Comparison of ENCODE assay signal across 8 mouse cellular contexts in the genomic region with DNA sequence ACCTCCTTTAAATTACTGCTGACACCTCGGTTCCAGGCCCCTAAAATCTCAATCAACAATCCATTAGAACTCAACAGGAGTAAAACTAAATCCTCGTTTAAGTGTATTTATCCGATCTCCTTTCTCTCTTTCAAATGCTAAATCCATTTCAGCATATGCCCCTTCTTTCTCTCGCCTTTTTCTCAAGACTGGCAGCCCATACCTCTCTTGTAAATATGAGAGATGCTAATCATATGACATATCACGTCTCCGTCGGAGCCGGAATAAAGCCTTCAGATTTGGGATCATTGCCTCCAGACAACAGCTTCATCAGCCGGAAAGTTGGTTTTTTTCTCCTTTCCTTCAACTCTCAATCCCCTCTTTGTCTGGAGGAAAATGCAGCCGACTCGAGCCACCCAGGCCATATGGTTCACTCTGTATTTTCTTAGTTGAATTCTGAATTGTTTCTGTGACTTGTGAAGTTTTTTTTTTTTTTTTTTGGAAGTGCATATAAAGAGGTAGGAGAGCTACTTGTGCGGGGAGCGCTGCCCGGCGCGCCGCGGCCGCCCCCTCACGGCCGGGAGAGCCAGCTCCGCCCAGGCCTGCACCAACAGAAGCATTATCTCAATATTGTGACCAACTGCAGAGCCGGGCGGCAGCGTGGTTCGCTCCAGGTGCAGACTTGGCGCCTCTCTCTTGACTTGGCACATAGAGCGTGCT. TPM values are rescaled to one million over a fixed set of nuclear protein-coding genes. Genes with fewer than 3 reads are reported as not detected.
DNase-seq lines count a peak whose midpoint lies in the region; ATAC-seq and TF ChIP-seq lines count a peak whose summit lies in the region.
"Had no signal": no experiment of that assay in that cellular context is flagged by ENCODE, and none has a peak within 500 bp of the region (broad histone marks: within the 10 kb centered on the region; RNA-seq: fewer than 3 reads in every experiment).

No protein-coding gene starts in this region.

- H3K4me3 ChIP-seq in CH12.LX (replicated peaks in 1 of 3; ENCODE audit: low read depth in 2 of 3, low read length in 2 of 3, poor library complexity in 1 of 3) (no peak overlapping the region), MEL (ENCODE audit: control insufficient read depth in 1 of 2, insufficient read depth in 1 of 2, low read depth in 2 of 2, low read length in 2 of 2) (peak overlapping the region; percentile 53 to 85)
- H3K4me3 ChIP-seq in forebrain, embryonic 15.5 days: peak overlapping the region; percentile 43
- peak overlapping the region; percentile 36 for H3K4me3 ChIP-seq in limb, embryonic 12.5 days (replicated peaks)
- peak overlapping the region; percentile 27 for H3K4me3 ChIP-seq in neural tube, embryonic 12.5 days

- H3K36me3 ChIP-seq in CH12.LX (replicated peaks in 1 of 2; ENCODE audit: control insufficient read depth in 1 of 2, insufficient read depth in 1 of 2, low read length in 1 of 2) (no peaks in the 10 kb centered on the region), MEL (ENCODE audit: control insufficient read depth in 1 of 2, insufficient read depth in 2 of 2, low read length in 2 of 2) (peaks cover 0 to 3% of the 10 kb centered on the region in 2 experiments; a peak in 1 of 4 replicates)
- H3K36me3 ChIP-seq in forebrain, embryonic 15.5 days: no peaks in the 10 kb centered on the region
- no peaks in the 10 kb centered on the region for H3K36me3 ChIP-seq in limb, embryonic 12.5 days
- H3K36me3 ChIP-seq in neural tube, embryonic 12.5 days: no peaks in the 10 kb centered on the region

- ATAC-seq in forebrain, embryonic 15.5 days (replicated peaks): peak; percentile 79
- ATAC-seq in limb, embryonic 12.5 days (ENCODE audit: insufficient number of reproducible peaks, insufficient read depth, low FRiP score, low TSS enrichment, low read depth): no peak
- ATAC-seq in neural tube, embryonic 12.5 days (ENCODE audit: low FRiP score, low read depth): peak; percentile 52

- no peaks in the 10 kb centered on the region for H3K9me3 ChIP-seq in CH12.LX (replicated peaks; ENCODE audit: low read length)
- H3K9me3 ChIP-seq in MEL (replicated peaks; ENCODE audit: insufficient read depth, low read length): no peaks in the 10 kb centered on the region
- no peaks in the 10 kb centered on the region for H3K9me3 ChIP-seq in forebrain, embryonic 15.5 days
- H3K9me3 ChIP-seq in limb, embryonic 12.5 days: no peaks in the 10 kb centered on the region
- no peaks in the 10 kb centered on the region for H3K9me3 ChIP-seq in neural tube, embryonic 12.5 days

- H3K9ac ChIP-seq in CH12.LX (ENCODE audit: insufficient read depth, low read depth) (no peak overlapping the region), MEL (ENCODE audit: control insufficient read depth, low read depth, low read length, poor library complexity, severe bottlenecking) (peak overlapping the region; percentile 52)
- H3K9ac ChIP-seq in forebrain, embryonic 15.5 days (replicated peaks): peak overlapping the region; percentile 43; the same call in 1 of the 2 replicates
- H3K9ac ChIP-seq in limb, embryonic 12.5 days (replicated peaks): no peak overlapping the region
- H3K9ac ChIP-seq in neural tube, embryonic 12.5 days: no peak overlapping the region

- TF ChIP-seq POLR2A in CH12.LX (IDR thresholded peaks at IDR 0.05; ENCODE audit: low read depth, low read length) (no peak), MEL (IDR thresholded peaks at IDR 0.05; ENCODE audit: control insufficient read depth in 1 of 2, insufficient read depth in 1 of 2, low read depth in 1 of 2, low read length in 2 of 2, poor library complexity in 1 of 2) (no peak)

- in situ Hi-C loops in CH12.LX (cut with MboI; ENCODE audit: low pct_ligation_motif_present, low pct_unique_long_range_greater_than_20kb, low sequenced_read_pairs): loop anchor here (25.0 kb wide), 1 partner anchor 111 kb away; no protein-coding TSS in a partner anchor

- peak overlapping the region; percentile 29 for H3K4me2 ChIP-seq in CH12.LX (ENCODE audit: insufficient read depth, low read depth, poor library complexity, severe bottlenecking)
- peak overlapping the region; percentile 52 for H3K4me2 ChIP-seq in forebrain, embryonic 15.5 days (replicated peaks)
- H3K4me2 ChIP-seq in limb, embryonic 12.5 days: peak overlapping the region; percentile 60
- H3K4me2 ChIP-seq in neural tube, embryonic 12.5 days (replicated peaks): peak overlapping the region; percentile 61

- no peak for TF ChIP-seq RAD21 in CH12.LX (IDR thresholded peaks at IDR 0.05; ENCODE audit: low read depth, low read length)
- peak; percentile 29 for TF ChIP-seq RAD21 in MEL (IDR thresholded peaks at IDR 0.05; ENCODE audit: low read depth, low read length)

- dilution Hi-C loops in CH12.LX (cut with MboI; ENCODE audit: extremely low pct_ligation_motif_present, extremely low pct_unique_long_range_greater_than_20kb, low sequenced_read_pairs): no loop called here

- H3K4me1 ChIP-seq in CH12.LX (ENCODE audit: control insufficient read depth in 1 of 2, insufficient read depth in 2 of 2) (no peaks in the 10 kb centered on the region), MEL (ENCODE audit: control insufficient read depth in 1 of 2, insufficient read depth in 2 of 2, low read length in 2 of 2) (no peaks in the 10 kb centered on the region)
- peaks cover 32% of the 10 kb centered on the region for H3K4me1 ChIP-seq in forebrain, embryonic 15.5 days
- H3K4me1 ChIP-seq in limb, embryonic 12.5 days (replicated peaks): peaks cover 10% of the 10 kb centered on the region
- peaks cover 25% of the 10 kb centered on the region for H3K4me1 ChIP-seq in neural tube, embryonic 12.5 days

- WGBS in forebrain, embryonic 15.5 days: under 1% methylated on average over 28 of the region's 28 CpGs
- under 1% methylated on average over 28 of the region's 28 CpGs for WGBS in limb, embryonic 12.5 days
- under 1% methylated on average over 28 of the region's 28 CpGs for WGBS in neural tube, embryonic 12.5 days

- TF ChIP-seq CTCF in CH12.LX (conservative IDR thresholded peaks at IDR 0.05 in 1 of 2, IDR thresholded peaks at IDR 0.05 in 1 of 2; ENCODE audit: low read depth in 2 of 2, low read length in 2 of 2) (no peak), MEL (IDR thresholded peaks at IDR 0.05 in 2 of 3, conservative IDR thresholded peaks at IDR 0.05 in 1 of 3; ENCODE audit: control insufficient read depth in 1 of 3, insufficient read depth in 1 of 3, low read depth in 2 of 3, low read length in 3 of 3, poor library complexity in 1 of 3, severe bottlenecking in 1 of 3) (peak in 2 of 3 experiments; percentile 45 to 60; a peak in 4 of 6 replicates)

- no peak overlapping the region for H3K27ac ChIP-seq in CH12.LX (ENCODE audit: insufficient read depth, low read depth)
- no peak overlapping the region for H3K27ac ChIP-seq in MEL (ENCODE audit: control insufficient read depth, low read depth, low read length)
- H3K27ac ChIP-seq in forebrain, embryonic 15.5 days (replicated peaks): peak overlapping the region; percentile 94
- H3K27ac ChIP-seq in limb, embryonic 12.5 days: no peak overlapping the region
- H3K27ac ChIP-seq in neural tube, embryonic 12.5 days: no peak overlapping the region

- TF ChIP-seq EP300 in CH12.LX (IDR thresholded peaks at IDR 0.05; ENCODE audit: low read length) (no peak), MEL (IDR thresholded peaks at IDR 0.05; ENCODE audit: low read depth in 1 of 2, low read length in 2 of 2) (no peak)

- H3K27me3 ChIP-seq in CH12.LX (replicated peaks) (no peaks in the 10 kb centered on the region), MEL (ENCODE audit: control insufficient read depth in 1 of 2, insufficient read depth in 2 of 2, low read length in 2 of 2) (no peaks in the 10 kb centered on the region; a peak in 2 of 4 replicates)
- H3K27me3 ChIP-seq in forebrain, embryonic 15.5 days: peaks cover 27% of the 10 kb centered on the region
- H3K27me3 ChIP-seq in limb, embryonic 12.5 days: peaks cover 76% of the 10 kb centered on the region
- peaks cover 57% of the 10 kb centered on the region for H3K27me3 ChIP-seq in neural tube, embryonic 12.5 days (replicated peaks)

- H3K79me2 ChIP-seq in CH12.LX (replicated peaks; ENCODE audit: control insufficient read depth, extremely low read depth, insufficient read depth, poor library complexity, severe bottlenecking): no peaks in the 10 kb centered on the region
- H3K79me2 ChIP-seq in MEL (ENCODE audit: control insufficient read depth, insufficient read depth, low read length, poor library complexity): no peaks in the 10 kb centered on the region; the same call in 1 of the 2 replicates

- DNase-seq in CH12.LX (ENCODE audit: extremely low read depth) (no peak), MEL (ENCODE audit: low read depth, low spot score) (peak; percentile 81)
- DNase-seq in right cerebral cortex, postnatal 4 days: no peak
- no peak for DNase-seq in T-cell, adult 2 months (ENCODE audit: low spot score)

TF ChIP-seq in CH12.LX, 34 proteins besides CTCF, POLR2A, EP300 and RAD21:
- TF ChIP-seq ZNF384 (IDR thresholded peaks at IDR 0.05; ENCODE audit: low read depth, low read length) (peak; percentile 27; the same call in 1 of the 2 replicates), USF1 (IDR thresholded peaks at IDR 0.05; ENCODE audit: low read depth, low read length) (no peak), POLR2AphosphoS2 (IDR thresholded peaks at IDR 0.05; ENCODE audit: low read depth, low read length) (no peak)

TF ChIP-seq in MEL, 35 proteins besides CTCF, POLR2A, EP300 and RAD21 (continues in another document):
- TF ChIP-seq MYB (IDR thresholded peaks at IDR 0.05; ENCODE audit: low read depth, low read length): no peak
- no peak for TF ChIP-seq POLR2AphosphoS5 (IDR thresholded peaks at IDR 0.05; ENCODE audit: borderline replicate concordance, low read depth, low read length)
- TF ChIP-seq SMC3 (IDR thresholded peaks at IDR 0.05; ENCODE audit: low read depth, low read length): peak; percentile 43
- no peak; the same call in 1 of the 2 replicates for TF ChIP-seq KAT2A (conservative IDR thresholded peaks at IDR 0.05; ENCODE audit: low read depth, low read length)
- no peak for TF ChIP-seq MEF2A (IDR thresholded peaks at IDR 0.05; ENCODE audit: extremely low read depth, insufficient replicate concordance, low read depth, low read length, poor library complexity, severe bottlenecking)
- TF ChIP-seq ETS1 (IDR thresholded peaks at IDR 0.05; ENCODE audit: low read depth, low read length): no peak
- peak; percentile 65; the same call in 1 of the 2 replicates for TF ChIP-seq MAX (IDR thresholded peaks at IDR 0.05; ENCODE audit: low read length)
- no peak for TF ChIP-seq NELFE (IDR thresholded peaks at IDR 0.05; ENCODE audit: low read depth, low read length)
- TF ChIP-seq USF1 (IDR thresholded peaks at IDR 0.05; ENCODE audit: low read depth, low read length): no peak
- TF ChIP-seq GATA1 (IDR thresholded peaks at IDR 0.05; ENCODE audit: low read depth, low read length): no peak

RNA-seq across cellular contexts. Expression of a gene that starts 7.1 kb away (rescaled TPM):
- total RNA-seq in CH12.LX (2012; rRNA removed) (not detected in 2 replicates), CH12.LX (2014; rRNA removed) (not detected in 2 replicates), MEL (2012; rRNA removed) (not detected in 2 replicates)
- polyA plus RNA-seq in CH12.LX (2012; ENCODE audit: insufficient read length, low read depth) (not detected in 2 replicates), MEL (2012; ENCODE audit: insufficient read depth in 1 of 2, insufficient read length in 2 of 2, low read depth in 1 of 2, low replicate concordance in 2 of 2, missing spikeins in 1 of 2) (under 1 TPM in 1 of 2 experiments, not detected in 1; 0.04 TPM)
- polyA plus RNA-seq in forebrain, embryonic 15.5 days (2015; fragmentation: Nextera tagmentation; extraction: Ambion mirVana): 89.7 and 111 TPM in 2 replicates
- not detected in 2 replicates for polyA plus RNA-seq in limb, embryonic 12.5 days (2016; fragmentation: Nextera tagmentation; extraction: Ambion mirVana)
- polyA plus RNA-seq in neural tube, embryonic 12.5 days (2016; fragmentation: Nextera tagmentation; extraction: Ambion mirVana): 49.6 and 55.8 TPM in 2 replicates
- polyA plus RNA-seq: gonadal fat pad, adult 2 months had no signal

Comparison
In these comparisons a context has a peak if more than half of its experiments do, and no peak if none do; other contexts are left out.
1. H3K4me3 ChIP-seq: peak in MEL (2 of 2), forebrain, embryonic 15.5 days (single experiment), limb, embryonic 12.5 days (single experiment) and neural tube, embryonic 12.5 days (single experiment); none in CH12.LX (0 of 3).
2. H3K9ac ChIP-seq: peak in MEL (single experiment) and forebrain, embryonic 15.5 days (single experiment); none in CH12.LX (single experiment), limb, embryonic 12.5 days (single experiment) and neural tube, embryonic 12.5 days (single experiment).
3. CTCF ChIP-seq: peak in MEL (2 of 3); none in CH12.LX (0 of 2).
4. RNA of a gene that starts 7.1 kb away (polyA plus RNA-seq): 89.7 to 111 TPM in forebrain, embryonic 15.5 days and 49.6 to 55.8 TPM in neural tube, embryonic 12.5 days; 0.04 TPM in MEL, not detected in CH12.LX and not detected in limb, embryonic 12.5 days; every median in the first group is over 10 times any median in the second.
5. Peak in every context shown above with its lines, with median percentiles within 50 percentile points of each other: H3K4me2 ChIP-seq.